Mouse (Mus musculus) ES-E14 (cell line): ENCODE measurements around the gene Tmcc1. TPM values are rescaled to one million over a fixed set of nuclear protein-coding genes. Genes with fewer than 3 reads are reported as not detected.

ENCODE experiments used
- DNase-seq: peaks from one replicate; pipeline ENCODE4 v3.0.0-alpha.2; 2013; ENCODE audit warnings: low read depth, low spot score
- H3K27ac ChIP-seq: 2 replicates; pipeline ENCODE4 v1.5.1; 2012; ENCODE audit warnings: low read depth, mild to moderate bottlenecking, low read length, moderate library complexity, mixed read lengths; ENCODE audit not compliant: poor library complexity, insufficient read depth, severe bottlenecking
- H3K36me3 ChIP-seq: 2 replicates; pipeline ENCODE4 v1.6.1; 2012; ENCODE audit warnings: mild to moderate bottlenecking, low read length, moderate library complexity, mixed read lengths; ENCODE audit not compliant: control insufficient read depth, poor library complexity, insufficient read depth, severe bottlenecking
- H3K4me1 ChIP-seq, 2 experiments: fragments of 150-350 bp in 1 of 2; sonication (generic) in 1 of 2; 2 replicates each; pipeline ENCODE4 v1.6.1; 2012; ENCODE audit warnings: low read length in 2 of 2, mild to moderate bottlenecking in 1 of 2, mixed read lengths in 1 of 2; ENCODE audit not compliant: control insufficient read depth in 2 of 2, insufficient read depth in 2 of 2, poor library complexity in 1 of 2
- H3K4me3 ChIP-seq, 2 experiments: fragments of 150-350 bp in 1 of 2; sonication (generic) in 1 of 2; 2 replicates each; pipeline ENCODE4 v1.5.1; 2012; ENCODE audit warnings: low read length in 2 of 2, low read depth in 1 of 2, mild to moderate bottlenecking in 1 of 2, mixed read lengths in 1 of 2; ENCODE audit not compliant: insufficient read depth in 1 of 2, poor library complexity in 1 of 2, severe bottlenecking in 1 of 2
- H3K9ac ChIP-seq: 2 replicates; pipeline ENCODE4 v1.6.1; 2012; ENCODE audit warnings: low read depth, mild to moderate bottlenecking, low read length, mixed read lengths; ENCODE audit not compliant: poor library complexity, insufficient read depth, severe bottlenecking
- H3K9me3 ChIP-seq: fragments of 150-350 bp; sonication (generic); 2 replicates; pipeline ENCODE4 v1.6.1; 2012; ENCODE audit warnings: low read depth, mild to moderate bottlenecking, low read length; ENCODE audit not compliant: control insufficient read depth, insufficient read depth
- CHD2 ChIP-seq: IDR thresholded peaks from 2 replicates; pipeline ENCODE4 v1.6.1; 2014; ENCODE audit warnings: mild to moderate bottlenecking, low read depth, low read length, inconsistent platforms
- HCFC1 ChIP-seq: IDR thresholded peaks from 2 replicates; pipeline ENCODE4 v1.6.1; 2012; ENCODE audit warnings: low read length, inconsistent platforms, borderline replicate concordance; ENCODE audit not compliant: insufficient read depth
- MAFK ChIP-seq: IDR thresholded peaks from 2 replicates; pipeline ENCODE4 v1.6.1; 2014; ENCODE audit warnings: mild to moderate bottlenecking, low read depth, low read length, inconsistent platforms; ENCODE audit not compliant: insufficient read depth
- ZC3H11A ChIP-seq: IDR thresholded peaks from 2 replicates; pipeline ENCODE4 v1.6.1; 2012; ENCODE audit warnings: low read depth, mild to moderate bottlenecking, inconsistent platforms, low read length, borderline replicate concordance
- ZNF384 ChIP-seq: IDR thresholded peaks from 2 replicates; pipeline ENCODE4 v1.6.1; 2012; ENCODE audit warnings: low read depth, low read length, inconsistent platforms
- in situ Hi-C, 2 experiments: fragments of 600-800 bp; cut with MboI; formaldehyde crosslinking; loops; one replicate each; pipeline ENCODE4 v1.15.1; 2025; ENCODE audit warnings: low sequenced_read_pairs in 2 of 2, inconsistent platforms in 1 of 2; ENCODE audit not compliant: unreplicated experiment in 2 of 2
- total RNA-seq: library from RNA; depleted of rRNA; stranded (reverse); fragments of 300-350 nt; gene quantifications from 2 replicates; pipeline ENCODE4 v1.2.3, GENCODE M21; 2012

Tmcc1 gene
- total RNA-seq, 1 experiment = 29.3 TPM

DNA sequence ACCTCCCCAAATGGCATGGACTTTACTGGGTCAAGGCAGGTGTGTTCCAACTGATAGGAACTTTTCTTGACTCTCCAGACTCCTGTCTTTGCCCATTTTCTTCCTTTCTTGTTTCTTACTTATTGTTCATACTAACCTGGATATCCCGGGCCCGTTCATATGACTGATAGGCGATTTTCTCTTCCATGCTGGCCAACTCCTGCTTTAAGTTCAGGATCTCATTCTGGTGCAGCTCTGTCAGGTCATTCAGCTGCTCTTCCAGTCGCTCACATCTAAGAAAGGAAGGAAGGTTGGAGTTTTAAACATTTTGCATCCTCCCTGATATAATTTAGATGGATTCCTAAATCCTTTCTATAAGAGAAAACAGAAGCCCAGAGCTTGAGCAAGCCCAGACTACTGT lies 168.6 kb downstream of the Tmcc1 start:
- Histone ChIP-seq H3K36me3 (no peaks in the 10 kb centered on the region), H3K4me1 (no peaks in the 10 kb centered on the region), H3K4me3 (no peak overlapping the region), H3K9ac (no peak overlapping the region), H3K9me3 (no peaks in the 10 kb centered on the region), H3K27ac (no peak overlapping the region)
- no peak for TF ChIP-seq MAFK
- no peak for TF ChIP-seq ZNF384
- TF ChIP-seq HCFC1 = no peak
- no peak for TF ChIP-seq CHD2
- TF ChIP-seq ZC3H11A = no peak
- in situ Hi-C loops = no loop called here
- DNase-seq = no peak

GRCm38 (mm10) chr6:116021961-116022485 lies 171.3 kb downstream of the Tmcc1 start:
- no peak for DNase-seq
- Histone ChIP-seq H3K4me3 (no peak overlapping the region), H3K4me1 (no peaks in the 10 kb centered on the region), H3K36me3 (no peaks in the 10 kb centered on the region), H3K9ac (no peak overlapping the region), H3K27ac (no peak overlapping the region), H3K9me3 (no peaks in the 10 kb centered on the region)
- TF ChIP-seq ZC3H11A (no peak), CHD2 (no peak), MAFK (no peak), HCFC1 (no peak), ZNF384 (no peak)
- in situ Hi-C loops = no loop called here

DNA sequence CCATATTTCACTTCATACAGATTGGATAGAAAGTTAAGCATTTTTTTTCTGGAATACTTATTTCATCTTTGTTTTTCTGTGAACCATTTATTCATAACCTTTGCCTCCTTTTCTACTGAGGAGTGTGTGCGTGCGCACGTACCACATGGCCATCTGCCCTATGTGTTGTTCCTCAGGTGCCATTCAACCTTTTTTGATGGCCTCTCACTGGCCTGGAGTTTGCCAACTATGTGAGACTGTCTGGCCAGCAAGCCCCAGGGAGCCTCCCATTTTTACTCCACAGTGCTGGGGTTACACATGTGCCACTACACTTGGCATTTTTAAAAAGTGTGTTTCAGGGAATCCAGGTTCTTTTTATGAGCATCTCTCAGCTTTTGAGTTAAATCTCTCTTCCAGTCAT lies 177.4 kb downstream of the Tmcc1 start:
- in situ Hi-C loops = loop anchor here in 1 of 2 experiments (10.0 kb wide), 1 partner anchor 109 kb away; no protein-coding TSS in a partner anchor
- no peak overlapping the region for H3K9ac ChIP-seq

DNA sequence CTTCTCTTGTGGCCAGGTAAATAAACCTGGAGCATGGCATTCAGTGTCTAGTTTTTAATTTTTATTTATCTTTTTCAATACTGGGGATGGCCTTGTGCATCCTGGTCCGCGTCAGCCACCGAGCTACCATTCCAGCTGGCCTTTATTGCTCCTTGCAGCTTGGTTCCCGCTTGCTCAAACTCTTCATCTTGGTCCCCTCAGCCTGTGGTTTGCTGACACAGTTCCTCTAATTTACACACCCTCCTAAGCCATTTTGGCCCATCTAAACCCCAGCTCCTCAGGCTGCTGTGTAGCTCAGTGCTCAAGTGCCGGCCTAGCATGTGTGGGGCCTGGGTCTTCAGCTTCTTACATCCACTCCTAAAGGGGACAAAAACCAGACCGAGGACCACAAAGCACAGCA lies 179.2 kb downstream of the Tmcc1 start:
- no peak overlapping the region for H3K4me3 ChIP-seq
- no peaks in the 10 kb centered on the region for H3K36me3 ChIP-seq
- H3K9me3 ChIP-seq = no peaks in the 10 kb centered on the region
- in situ Hi-C loops = loop anchor here in 1 of 2 experiments (10.0 kb wide), 1 partner anchor 111 kb away; no protein-coding TSS in a partner anchor
- peaks cover 0 to 2% of the 10 kb centered on the region in 2 experiments; a peak in 1 of 4 replicates for H3K4me1 ChIP-seq
- H3K9ac ChIP-seq = no peak overlapping the region
- no peak for DNase-seq
- TF ChIP-seq CHD2 (no peak), HCFC1 (no peak), ZC3H11A (no peak), MAFK (no peak), ZNF384 (no peak)
- no peak overlapping the region for H3K27ac ChIP-seq

More for the DNA sequence above, 177.4 kb downstream of the Tmcc1 start:
- no peak for DNase-seq
- Histone ChIP-seq H3K36me3 (no peaks in the 10 kb centered on the region), H3K4me1 (no peaks in the 10 kb centered on the region), H3K9me3 (no peaks in the 10 kb centered on the region), H3K27ac (no peak overlapping the region), H3K4me3 (no peak overlapping the region)
- TF ChIP-seq HCFC1 = no peak
- TF ChIP-seq ZNF384 = no peak
- TF ChIP-seq MAFK = no peak
- no peak for TF ChIP-seq ZC3H11A
- TF ChIP-seq CHD2 = no peak

GRCm38 (mm10) chr6:116013687-116014086 lies 179.6 kb downstream of the Tmcc1 start:
- Histone ChIP-seq H3K9me3 (no peaks in the 10 kb centered on the region), H3K36me3 (no peaks in the 10 kb centered on the region), H3K4me1 (peaks cover 0 to 2% of the 10 kb centered on the region in 2 experiments; a peak in 1 of 4 replicates), H3K9ac (no peak overlapping the region), H3K4me3 (no peak overlapping the region), H3K27ac (no peak overlapping the region)
- DNase-seq = no peak
- TF ChIP-seq HCFC1 = no peak
- TF ChIP-seq MAFK = no peak
- no peak for TF ChIP-seq CHD2
- no peak for TF ChIP-seq ZNF384
- TF ChIP-seq ZC3H11A = no peak
- in situ Hi-C loops = loop anchor here in 1 of 2 experiments (10.0 kb wide), 1 partner anchor 111 kb away; no protein-coding TSS in a partner anchor
